Mouse (Mus musculus): ENCODE results near the gene Rpusd1.

Rpusd1 gene

GRCm38 (mm10) chr17:25727265-25728008, at the start of gene Rpusd1, which contains the start of gene Chtf18:
Gene Rpusd1, plus strand, starts transcription at chr17:25727670.
Gene Chtf18, minus strand, starts transcription at chr17:25727419.
- peak; percentile 98 for DNase-seq

- no peak for DNase-seq
These were observed 49.5 kb upstream of the Rpusd1 start for GRCm38 (mm10) chr17:25677969-25678368.

DNA sequence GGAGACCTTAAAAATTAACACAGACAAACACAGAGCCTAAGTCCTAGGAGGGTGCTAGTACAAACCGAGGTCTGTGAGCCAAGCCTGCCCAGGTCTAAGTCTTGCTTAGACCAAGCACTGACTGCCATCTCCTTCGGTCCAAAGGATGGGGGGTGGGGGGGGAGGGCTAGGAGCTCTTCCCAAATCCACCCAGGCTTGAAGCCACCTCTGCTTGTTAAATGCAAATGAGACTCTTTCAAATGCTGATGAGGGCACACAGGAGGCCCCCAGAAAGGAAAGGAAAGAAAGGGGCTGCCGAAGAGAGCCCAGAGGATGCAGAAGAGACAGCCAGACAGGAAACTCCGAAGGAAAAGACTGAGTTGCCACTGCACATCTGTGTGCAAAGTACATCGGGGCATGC, 47.7 kb upstream of the Rpusd1 start:
- DNase-seq = no peak

GRCm38 (mm10) chr17:25681636-25682035, 45.8 kb upstream of the Rpusd1 start:
- no peak for DNase-seq

GRCm38 (mm10) chr17:25686323-25686722, 41.1 kb upstream of the Rpusd1 start:
- peak; percentile 35 for DNase-seq

GRCm38 (mm10) chr17:25688922-25689321, 38.5 kb upstream of the Rpusd1 start:
- no peak for DNase-seq

DNA sequence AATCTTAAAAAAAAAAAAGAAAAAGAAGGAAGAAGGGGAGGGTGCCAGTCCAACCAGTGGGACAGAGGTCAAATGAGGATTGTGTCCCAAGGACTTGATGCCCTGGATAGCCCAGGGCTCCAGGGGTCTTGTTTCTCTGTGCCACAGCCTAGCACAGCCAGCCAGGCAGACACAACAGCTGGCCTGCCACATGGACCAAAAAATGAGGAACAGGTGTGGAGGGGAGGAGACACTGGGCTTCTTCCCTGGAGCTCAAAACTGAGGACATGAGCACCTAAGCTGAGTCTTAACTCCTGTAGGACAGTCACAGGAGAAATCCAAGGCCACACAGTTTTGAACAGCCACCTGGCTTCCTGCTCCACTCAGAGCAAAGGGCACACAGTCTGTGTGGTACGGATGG, 31.2 kb upstream of the Rpusd1 start:
- DNase-seq = no peak

DNA sequence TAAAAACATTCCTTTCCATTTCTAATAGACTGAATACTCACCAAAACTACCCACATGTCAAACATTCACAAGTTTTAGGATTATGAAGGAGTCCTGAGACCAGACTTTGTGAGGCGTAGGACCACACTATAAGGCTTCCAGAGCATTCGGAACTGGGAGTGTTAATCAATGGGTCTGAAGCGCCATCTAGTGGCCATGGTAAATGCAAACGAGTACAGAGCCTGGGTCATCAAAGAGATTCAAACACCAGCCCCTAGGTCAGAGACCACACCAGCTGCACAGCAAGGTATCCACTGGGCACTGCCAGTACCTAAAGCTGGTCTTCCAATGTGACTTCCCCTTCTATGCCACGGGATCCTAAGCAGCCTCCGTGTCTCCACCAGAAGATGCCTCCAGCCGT, 29.0 kb upstream of the Rpusd1 start:
- DNase-seq = peak; percentile 85

DNA sequence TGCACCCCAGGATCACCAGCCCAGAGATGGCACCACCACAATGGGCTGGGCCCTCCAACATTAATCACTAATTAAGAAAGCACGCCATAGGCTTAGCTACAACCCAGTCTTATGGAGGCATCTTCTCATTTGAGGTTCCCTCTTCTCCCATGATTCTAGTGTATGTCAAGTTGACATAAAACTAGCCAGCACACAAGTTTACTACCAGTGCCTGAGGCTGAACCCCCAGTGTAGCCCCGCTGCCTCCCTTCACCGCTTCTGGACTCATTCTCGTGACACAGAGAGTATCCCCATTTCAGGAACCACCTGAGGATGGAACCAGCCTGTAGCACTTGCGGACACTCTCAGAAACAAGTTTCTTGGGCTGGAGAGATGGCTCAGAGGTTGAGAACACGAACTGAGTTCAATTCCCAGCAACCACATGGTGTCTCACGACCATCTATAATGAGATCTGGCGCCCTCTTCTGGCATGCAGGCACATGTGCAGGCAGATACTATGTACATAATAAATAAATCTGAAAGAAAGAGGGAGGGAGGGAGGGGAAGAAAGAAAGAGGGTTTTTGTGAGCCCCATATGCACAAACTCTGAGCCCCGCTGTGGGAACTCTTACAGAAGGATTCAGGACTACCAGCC, 26.5 kb upstream of the Rpusd1 start:
- DNase-seq = no peak

GRCm38 (mm10) chr17:25709994-25710393, 17.5 kb upstream of the Rpusd1 start:
- DNase-seq = no peak

DNA sequence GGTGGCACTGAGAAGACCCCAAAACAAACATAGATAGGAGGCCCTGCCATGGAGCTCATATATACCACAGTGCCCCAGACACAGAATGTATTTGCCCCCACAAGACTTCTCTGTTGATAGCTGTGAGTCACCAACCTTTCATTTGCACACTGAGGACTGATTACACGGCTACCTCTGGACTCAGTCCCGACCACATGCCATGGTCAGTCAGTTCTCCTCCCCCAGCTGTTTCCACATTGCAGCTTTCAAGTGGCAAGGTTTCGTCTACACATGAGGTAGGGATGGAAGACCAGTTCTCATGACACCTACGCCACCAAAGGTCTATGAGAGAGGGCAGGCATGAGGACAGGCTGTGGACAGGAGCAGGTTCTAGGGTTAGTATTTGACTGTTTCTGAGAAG, 16.3 kb upstream of the Rpusd1 start:
- DNase-seq = no peak

- DNase-seq = no peak
These were observed 11.8 kb upstream of the Rpusd1 start for GRCm38 (mm10) chr17:25715627-25716026.

DNA sequence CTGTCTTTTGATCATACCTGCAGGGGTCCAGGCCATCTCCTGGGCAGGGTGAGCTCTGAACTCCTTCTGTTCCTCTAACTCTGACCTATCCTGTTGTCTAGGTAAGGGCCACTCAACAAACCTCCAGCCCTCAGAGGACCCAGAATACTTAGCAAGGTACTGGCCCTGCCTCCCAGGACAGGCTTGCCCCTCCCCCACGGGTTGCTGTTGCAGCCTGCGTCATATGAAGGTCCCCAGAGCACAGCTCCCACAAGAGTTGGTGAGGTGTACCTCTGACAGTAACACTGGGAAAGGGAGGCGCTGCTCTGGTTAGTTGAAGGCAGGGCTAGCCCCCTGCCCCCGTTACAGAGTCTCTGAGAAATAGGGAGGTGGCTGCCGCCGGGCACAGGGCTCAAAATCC, 11.3 kb upstream of the Rpusd1 start:
- DNase-seq = no peak

- DNase-seq = no peak
These were observed 10.5 kb upstream of the Rpusd1 start, which contains the start of gene Gng13 for GRCm38 (mm10) chr17:25716711-25717637. Gene Gng13, plus strand, starts transcription at chr17:25717171.

DNA sequence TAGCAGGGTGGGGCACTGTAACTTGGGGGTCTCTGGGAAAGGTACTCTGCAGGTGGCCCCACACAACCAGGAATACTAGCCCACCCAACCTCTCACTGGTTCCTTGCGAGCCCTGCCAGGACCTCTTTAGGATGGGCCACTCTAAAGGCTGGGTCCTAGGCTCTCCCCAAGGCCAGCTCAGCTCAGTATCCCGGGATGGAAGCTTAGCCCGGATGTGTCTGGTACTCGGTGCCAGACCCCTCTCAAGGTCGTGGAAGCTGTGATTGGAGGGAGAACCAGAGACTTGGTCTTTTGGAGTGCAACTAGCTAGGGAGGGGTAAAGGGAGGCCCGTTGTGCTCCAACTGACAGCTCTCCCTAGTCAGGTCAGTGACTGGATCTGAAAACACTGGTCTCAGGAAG, 9.8 kb upstream of the Rpusd1 start:
- DNase-seq = no peak

DNA sequence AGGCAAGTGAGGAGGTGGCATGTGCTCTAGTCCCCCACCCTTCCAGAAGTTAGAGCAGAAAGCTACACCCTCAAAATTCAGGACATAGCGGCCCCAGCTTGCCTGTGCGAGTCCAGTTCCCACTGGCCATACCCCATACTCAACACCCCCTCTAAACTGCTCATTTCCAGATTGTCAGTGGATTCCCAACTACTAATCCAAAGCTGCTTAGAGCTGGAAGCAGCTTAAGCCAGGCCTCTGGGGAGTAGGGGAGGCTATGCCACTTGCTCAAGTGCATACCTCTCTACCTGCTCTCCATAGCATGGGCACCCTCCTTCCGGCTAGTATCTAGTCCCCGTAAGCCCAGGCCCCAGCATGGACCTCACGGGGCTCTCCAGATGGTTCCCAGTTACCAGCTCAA, 6.0 kb upstream of the Rpusd1 start:
- DNase-seq = no peak

DNA sequence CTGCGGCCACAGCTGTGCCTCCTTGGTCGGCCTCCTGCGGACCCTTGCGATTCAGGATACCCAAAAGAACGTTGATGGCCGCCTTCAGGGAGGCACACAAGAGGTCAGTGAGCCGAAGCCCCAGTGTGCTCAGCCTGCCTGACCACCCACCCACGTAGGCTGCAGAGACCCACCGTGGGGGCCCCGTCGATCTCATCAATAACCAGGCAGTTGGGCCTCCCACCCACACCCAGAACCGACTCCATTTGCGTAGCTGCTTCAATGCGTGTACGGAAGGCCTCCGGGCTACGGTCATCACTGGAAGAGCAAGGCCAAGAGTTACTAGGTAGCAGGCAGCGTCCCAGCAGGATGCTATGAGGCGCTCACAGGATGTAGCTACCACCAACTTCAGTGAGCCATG, 4.0 kb upstream of the Rpusd1 start:
- DNase-seq = no peak

GRCm38 (mm10) chr17:25723919-25724318, 3.6 kb upstream of the Rpusd1 start:
- no peak for DNase-seq

GRCm38 (mm10) chr17:25725264-25725663, 2.2 kb upstream of the Rpusd1 start:
- no peak for DNase-seq

DNA sequence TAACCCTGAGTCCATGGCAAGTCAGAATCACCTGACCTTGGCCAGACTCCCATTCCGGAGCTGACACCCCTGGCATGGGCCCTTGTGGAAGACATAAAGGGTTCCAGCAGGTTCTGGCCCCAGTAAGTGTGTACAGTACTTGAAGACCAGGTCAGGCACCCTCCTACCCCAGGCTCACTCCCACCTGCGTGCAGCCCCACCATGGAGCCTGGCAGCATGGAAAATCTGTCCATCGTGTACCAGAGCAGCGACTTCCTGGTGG, 470 bp downstream of the Rpusd1 start:
- no peak for DNase-seq

DNA sequence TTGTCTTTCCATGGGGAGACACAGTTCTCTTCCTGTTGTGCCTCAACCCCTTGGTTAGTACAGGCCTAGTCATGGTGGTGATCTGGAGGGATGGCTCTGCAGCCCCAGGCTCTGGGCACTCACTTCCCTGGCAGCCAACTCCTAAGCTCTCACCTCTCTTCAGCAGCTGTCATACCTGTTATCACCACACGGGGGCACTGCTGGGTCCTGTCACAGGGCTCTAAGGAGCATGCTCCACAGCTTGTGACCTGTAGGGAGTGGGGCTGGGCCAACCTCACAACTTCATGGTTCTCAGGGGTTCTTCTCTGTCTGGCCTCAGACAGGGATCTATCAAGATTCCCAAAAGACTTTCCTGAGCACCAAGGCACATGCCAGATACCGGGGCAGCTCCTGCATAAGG, 4.6 kb downstream of the Rpusd1 start:
- peak; percentile 90 for DNase-seq

GRCm38 (mm10) chr17:25735246-25735645, 7.8 kb downstream of the Rpusd1 start:
- no peak for DNase-seq

GRCm38 (mm10) chr17:25735745-25736144, 8.3 kb downstream of the Rpusd1 start, which contains the start of gene Mslnl:
Gene Mslnl, plus strand, starts transcription at chr17:25736042.
- DNase-seq = no peak

- no peak for DNase-seq
These were observed 11.4 kb downstream of the Rpusd1 start for GRCm38 (mm10) chr17:25738861-25739260.

Measured in right cerebral cortex, postnatal 4 days (tissue).